Mouse (Mus musculus) thymus, adult 18-20 months (tissue): ENCODE results near the gene Btbd35f18.
"Not testable (repeated sequence)": the region's sequence is repeated elsewhere in the genome, so short reads cannot be mapped to it uniquely, and the experiment has no call there.

Source experiments
- DNase-seq, 2 experiments: peaks; one replicate each; pipeline ENCODE4 v3.0.0; 2022; ENCODE audit warnings: mixed read lengths in 2 of 2

The Btbd35f18 gene

DNA sequence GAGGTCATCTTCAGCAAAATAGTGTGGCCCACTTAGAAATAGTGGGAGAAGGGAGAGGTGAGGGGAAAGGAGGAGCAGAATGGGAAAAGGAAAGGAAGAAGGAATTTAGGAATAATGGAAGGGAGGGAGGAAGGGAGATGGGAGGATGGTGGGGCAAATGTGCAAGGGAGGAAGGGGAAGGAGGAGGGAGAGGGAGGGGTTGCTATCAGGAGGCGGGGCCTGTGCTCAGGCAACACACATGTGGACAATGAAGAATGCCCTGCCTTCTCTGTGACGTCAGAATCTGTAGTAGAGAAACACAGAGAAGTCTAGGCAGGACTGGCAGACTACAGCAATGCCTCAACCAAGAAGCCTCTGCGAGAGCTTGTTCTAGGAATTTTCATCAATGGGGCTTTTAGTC lies at the start of gene Btbd35f18:
Btbd35f18 (plus strand) TSS at position 301 of the 400 bp plus-strand sequence.
- not testable (repeated sequence) for DNase-seq
